8 mouse cellular contexts compared by ENCODE assay signal in genomic region chr1:75217893-75218226, GRCm38 (mm10). TPM values are rescaled to one million over a fixed set of nuclear protein-coding genes. Genes with fewer than 3 reads are reported as not detected.
A peak's percentile ranks its signal among the peaks of the same experiment; 100 is the strongest.
DNase-seq lines count a peak whose midpoint lies in the region; ATAC-seq and TF ChIP-seq lines count a peak whose summit lies in the region.
"Had no signal": no experiment of that assay in that cellular context is flagged by ENCODE, and none has a peak within 500 bp of the region (broad histone marks: within the 10 kb centered on the region; RNA-seq: fewer than 3 reads in every experiment).

No protein-coding gene starts in this region.

- peaks cover 6% of the 10 kb centered on the region for H3K4me1 ChIP-seq in lung, postnatal 0 days (ENCODE audit: insufficient read depth, low read depth, low read length)
- peaks cover 4% of the 10 kb centered on the region; the same call in 1 of the 2 replicates for H3K4me1 ChIP-seq in embryonic fibroblast, embryonic 13.5 days (ENCODE audit: control insufficient read depth, insufficient read depth, low read length)
- H3K4me1 ChIP-seq in intestine, postnatal 0 days (replicated peaks; ENCODE audit: control insufficient read depth, insufficient read depth, low read length): peaks cover 11% of the 10 kb centered on the region
- H3K4me1 ChIP-seq in small intestine, adult 2 months (ENCODE audit: control insufficient read depth, insufficient read depth, insufficient read length, low read length): peaks cover 29% of the 10 kb centered on the region

- no peak for TF ChIP-seq POLR2A in embryonic fibroblast, embryonic 13.5 days (IDR thresholded peaks at IDR 0.05; ENCODE audit: low read depth, low read length)
- no peak for TF ChIP-seq POLR2A in small intestine, adult 2 months (IDR thresholded peaks at IDR 0.05; ENCODE audit: low read depth, low read length)

- H3K27ac ChIP-seq in lung, postnatal 0 days (ENCODE audit: low read length): 0 out of 2 replicates have a peak overlapping the region, but pooled peaks have one; percentile 72
- no peak overlapping the region for H3K27ac ChIP-seq in embryonic fibroblast, embryonic 13.5 days (ENCODE audit: insufficient read depth, low read length)
- H3K27ac ChIP-seq in intestine, postnatal 0 days (ENCODE audit: low read depth, low read length): no peak overlapping the region
- peak overlapping the region; percentile 69 for H3K27ac ChIP-seq in small intestine, adult 2 months (ENCODE audit: insufficient read depth, low read depth, low read length)

- H3K4me3 ChIP-seq in lung, postnatal 0 days (ENCODE audit: low read depth, low read length): peak overlapping the region; percentile 54
- H3K4me3 ChIP-seq in embryonic fibroblast, embryonic 13.5 days (ENCODE audit: insufficient read depth, low read length): peak overlapping the region; percentile 57
- peak overlapping the region; percentile 44 for H3K4me3 ChIP-seq in intestine, postnatal 0 days (ENCODE audit: low read depth, low read length)
- peak overlapping the region; percentile 85 for H3K4me3 ChIP-seq in small intestine, adult 2 months (ENCODE audit: low read depth, low read length)

- peak overlapping the region; percentile 46; the same call in 1 of the 2 replicates for H3K9ac ChIP-seq in lung, postnatal 0 days (replicated peaks; ENCODE audit: low read depth)
- no peak overlapping the region for H3K9ac ChIP-seq in intestine, postnatal 0 days (ENCODE audit: low read depth, low read length)

- WGBS in lung, postnatal 0 days: 3% methylated on average over 6 of the region's 6 CpGs
- 2% methylated on average over 6 of the region's 6 CpGs for WGBS in intestine, postnatal 0 days
- WGBS in small intestine, adult 2 months: 2% methylated on average over 6 of the region's 6 CpGs

- H3K9me3 ChIP-seq in lung, postnatal 0 days (ENCODE audit: low read length): no peaks in the 10 kb centered on the region
- no peaks in the 10 kb centered on the region for H3K9me3 ChIP-seq in intestine, postnatal 0 days (ENCODE audit: control insufficient read depth)

- H3K27me3 ChIP-seq in lung, postnatal 0 days (replicated peaks; ENCODE audit: insufficient read depth, low read length): peaks cover 3% of the 10 kb centered on the region
- H3K27me3 ChIP-seq in intestine, postnatal 0 days (replicated peaks; ENCODE audit: control insufficient read depth, insufficient read depth, low read length): peaks cover 15% of the 10 kb centered on the region; the same call in 1 of the 2 replicates
- H3K27me3 ChIP-seq in small intestine, adult 2 months (ENCODE audit: control insufficient read depth, insufficient read depth, low read length): no peaks in the 10 kb centered on the region

- ATAC-seq in lung, postnatal 0 days: no peak
- no peak for ATAC-seq in intestine, postnatal 0 days

- H3K36me3 ChIP-seq in lung, postnatal 0 days (ENCODE audit: insufficient read depth, low read length): peaks cover 10% of the 10 kb centered on the region; the same call in 1 of the 2 replicates
- peaks cover 20% of the 10 kb centered on the region for H3K36me3 ChIP-seq in intestine, postnatal 0 days (ENCODE audit: control insufficient read depth, insufficient read depth)
- peaks cover 32% of the 10 kb centered on the region for H3K36me3 ChIP-seq in small intestine, adult 2 months (ENCODE audit: control insufficient read depth, insufficient read depth, low read length)

- DNase-seq in lung, postnatal 0 days (ENCODE audit: low spot score): no peak
- no peak for DNase-seq in lung, postnatal 25 days (ENCODE audit: low spot score)
- no peak for DNase-seq in thymus, postnatal 4 days
- DNase-seq in Muller cell, postnatal 12 days (ENCODE audit: inconsistent ontology term): no peak

- no peak for TF ChIP-seq EP300 in lung, postnatal 0 days (IDR thresholded peaks at IDR 0.05)

- peak overlapping the region; percentile 78 for H3K4me2 ChIP-seq in lung, postnatal 0 days (replicated peaks; ENCODE audit: low read depth, low read length)
- H3K4me2 ChIP-seq in intestine, postnatal 0 days (replicated peaks; ENCODE audit: low read depth): peak overlapping the region; percentile 100

- TF ChIP-seq CTCF in lung, postnatal 0 days (IDR thresholded peaks at IDR 0.05): no peak
- no peak for TF ChIP-seq CTCF in embryonic fibroblast, embryonic 13.5 days (IDR thresholded peaks at IDR 0.05; ENCODE audit: borderline replicate concordance, insufficient read depth, low read length)
- no peak for TF ChIP-seq CTCF in intestine, postnatal 0 days (IDR thresholded peaks at IDR 0.05; ENCODE audit: low read depth)
- TF ChIP-seq CTCF in small intestine, adult 2 months (IDR thresholded peaks at IDR 0.05; ENCODE audit: extremely low read depth, insufficient read length, insufficient replicate concordance, low read depth, low read length): no peak

RNA-seq across cellular contexts. Expression of gene Tuba4a, which starts 1.8 kb away (rescaled TPM):
- 46.6 and 50.5 TPM in 2 replicates for polyA plus RNA-seq in lung, postnatal 0 days (2015; fragmentation: Nextera tagmentation; extraction: Ambion mirVana)
- polyA plus RNA-seq in embryonic fibroblast, embryonic 13.5 days (2011; ENCODE audit: insufficient read length, low read depth, missing spikeins): 27.8 and 46.8 TPM in 2 replicates
- polyA plus RNA-seq in intestine, postnatal 0 days (2015; fragmentation: Nextera tagmentation; extraction: Ambion mirVana): 113 and 119 TPM in 2 replicates
- polyA plus RNA-seq in small intestine, adult 2 months (2012; rRNA removed): 107 and 188 TPM in 2 replicates

RNA-seq across cellular contexts. Expression of gene Stk16, which starts 7.2 kb away (rescaled TPM):
- polyA plus RNA-seq in lung, postnatal 0 days (2015; fragmentation: Nextera tagmentation; extraction: Ambion mirVana): 75.8 and 77.0 TPM in 2 replicates
- polyA plus RNA-seq in embryonic fibroblast, embryonic 13.5 days (2011; ENCODE audit: insufficient read length, low read depth, missing spikeins): 57.3 and 59.4 TPM in 2 replicates
- 50.5 and 54.4 TPM in 2 replicates for polyA plus RNA-seq in intestine, postnatal 0 days (2015; fragmentation: Nextera tagmentation; extraction: Ambion mirVana)
- 147 and 193 TPM in 2 replicates for polyA plus RNA-seq in small intestine, adult 2 months (2012; rRNA removed)

RNA-seq across cellular contexts. Expression of gene Glb1l, which starts 7.2 kb away (rescaled TPM):
- polyA plus RNA-seq in lung, postnatal 0 days (2015; fragmentation: Nextera tagmentation; extraction: Ambion mirVana): 8.6 and 10.1 TPM in 2 replicates
- polyA plus RNA-seq in embryonic fibroblast, embryonic 13.5 days (2011; ENCODE audit: insufficient read length, low read depth, missing spikeins): 25.1 and 34.3 TPM in 2 replicates
- 3.6 and 3.7 TPM in 2 replicates for polyA plus RNA-seq in intestine, postnatal 0 days (2015; fragmentation: Nextera tagmentation; extraction: Ambion mirVana)
- polyA plus RNA-seq in small intestine, adult 2 months (2012; rRNA removed): 0.74 and 1.1 TPM in 2 replicates

RNA-seq across cellular contexts. Expression of gene A630095N17Rik, which starts 14.0 kb away (rescaled TPM):
- polyA plus RNA-seq in lung, postnatal 0 days (2015; fragmentation: Nextera tagmentation; extraction: Ambion mirVana): not detected in 2 replicates
- polyA plus RNA-seq in embryonic fibroblast, embryonic 13.5 days (2011; ENCODE audit: insufficient read length, low read depth, missing spikeins): not detected in 2 replicates
- polyA plus RNA-seq in intestine, postnatal 0 days (2015; fragmentation: Nextera tagmentation; extraction: Ambion mirVana): not detected in 2 replicates
- polyA plus RNA-seq in small intestine, adult 2 months (2012; rRNA removed): not detected in 2 replicates
- polyA plus RNA-seq: frontal cortex, adult 2 months had no signal

RNA-seq across cellular contexts. Expression of gene Dnajb2, which starts 18.3 kb away (rescaled TPM):
- 40.1 and 45.6 TPM in 2 replicates for polyA plus RNA-seq in lung, postnatal 0 days (2015; fragmentation: Nextera tagmentation; extraction: Ambion mirVana)
- 28.4 and 31.8 TPM in 2 replicates for polyA plus RNA-seq in embryonic fibroblast, embryonic 13.5 days (2011; ENCODE audit: insufficient read length, low read depth, missing spikeins)
- 10.9 and 11.4 TPM in 2 replicates for polyA plus RNA-seq in intestine, postnatal 0 days (2015; fragmentation: Nextera tagmentation; extraction: Ambion mirVana)
- 13.3 and 21.3 TPM in 2 replicates for polyA plus RNA-seq in small intestine, adult 2 months (2012; rRNA removed)

Comparison
In these comparisons a context has a peak if more than half of its experiments do, and no peak if none do; other contexts are left out.
1. H3K27ac ChIP-seq: peak in lung, postnatal 0 days (single experiment) and small intestine, adult 2 months (single experiment); none in embryonic fibroblast, embryonic 13.5 days (single experiment) and intestine, postnatal 0 days (single experiment).
2. Peak in every context shown above with its lines, with median percentiles within 50 percentile points of each other: H3K4me3 ChIP-seq.